Mouse (Mus musculus): ENCODE results near the gene Il3ra. TPM values are rescaled to one million over a fixed set of nuclear protein-coding genes. Genes with fewer than 3 reads are reported as not detected.

Il3ra gene
- polyA plus RNA-seq, 1 experiment = 28.0 TPM

DNA sequence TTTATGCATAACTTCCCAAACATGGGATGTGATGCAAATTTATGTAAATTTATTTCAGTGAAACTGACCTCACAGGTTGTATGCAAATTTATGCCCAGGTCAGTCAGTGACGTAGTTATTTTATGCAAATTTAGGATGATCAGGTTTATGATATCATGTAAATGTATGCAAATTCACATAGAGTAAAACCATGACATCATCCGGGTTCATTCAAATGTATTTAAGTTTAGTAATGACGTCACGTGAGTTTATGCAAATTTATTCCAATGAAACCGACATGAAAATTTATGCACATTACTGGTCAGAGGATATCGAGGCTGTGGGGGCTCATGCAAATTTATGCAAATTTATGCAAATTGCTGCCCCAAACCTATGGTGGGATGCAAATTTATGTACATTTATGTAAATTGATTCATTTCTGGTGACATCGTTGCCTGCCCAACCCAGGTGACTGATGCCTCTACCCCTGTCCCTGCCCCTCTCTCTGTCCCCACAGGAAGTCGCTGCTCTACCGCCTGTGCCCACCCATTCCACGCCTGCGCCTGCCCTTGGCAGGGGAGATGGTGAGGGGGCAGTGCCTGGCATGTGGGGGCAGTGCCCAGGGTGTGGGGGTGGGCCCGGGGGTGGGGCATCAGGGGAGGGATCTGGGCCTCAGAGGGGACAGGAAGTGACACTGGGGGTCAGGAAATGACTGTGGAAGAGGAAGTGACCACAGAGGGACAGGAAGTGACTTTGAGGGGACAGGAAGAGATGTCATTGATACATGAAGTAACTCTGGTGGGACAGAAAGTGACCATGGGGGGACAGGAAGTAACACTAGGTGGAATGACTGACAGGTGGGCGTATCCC, 8.7 kb downstream of the Il3ra start:
- no peaks in the 10 kb centered on the region for H3K4me1 ChIP-seq (ENCODE audit: control insufficient read depth, insufficient read depth, low read length)
- H3K4me3 ChIP-seq (ENCODE audit: insufficient read depth, low read length) = no peak overlapping the region
- no peak for TF ChIP-seq CTCF (IDR thresholded peaks at IDR 0.05; ENCODE audit: borderline replicate concordance, insufficient read depth, low read length)
- no peak for TF ChIP-seq POLR2A (IDR thresholded peaks at IDR 0.05; ENCODE audit: low read depth, low read length)
- H3K27ac ChIP-seq (ENCODE audit: insufficient read depth, low read length) = no peak overlapping the region

DNA sequence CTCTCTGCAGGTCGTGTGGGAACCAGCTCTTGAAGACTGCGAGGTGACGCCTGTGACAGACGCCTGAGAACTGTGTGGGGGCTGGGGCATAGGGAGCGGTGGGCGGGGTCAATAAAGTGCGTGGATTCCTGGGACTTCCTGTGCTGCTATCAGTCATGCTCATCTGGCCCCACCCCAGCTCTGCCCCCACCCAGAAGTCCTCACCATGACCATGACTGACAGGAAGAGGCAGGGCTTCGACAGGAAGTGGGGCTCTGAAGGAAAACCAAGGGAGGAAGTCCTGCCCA, 9.2 kb downstream of the Il3ra start:
- H3K4me1 ChIP-seq (ENCODE audit: control insufficient read depth, insufficient read depth, low read length) = no peaks in the 10 kb centered on the region
- H3K4me3 ChIP-seq (ENCODE audit: insufficient read depth, low read length) = no peak overlapping the region
- TF ChIP-seq POLR2A (IDR thresholded peaks at IDR 0.05; ENCODE audit: low read depth, low read length) = no peak
- TF ChIP-seq CTCF (IDR thresholded peaks at IDR 0.05; ENCODE audit: borderline replicate concordance, insufficient read depth, low read length) = no peak

DNA sequence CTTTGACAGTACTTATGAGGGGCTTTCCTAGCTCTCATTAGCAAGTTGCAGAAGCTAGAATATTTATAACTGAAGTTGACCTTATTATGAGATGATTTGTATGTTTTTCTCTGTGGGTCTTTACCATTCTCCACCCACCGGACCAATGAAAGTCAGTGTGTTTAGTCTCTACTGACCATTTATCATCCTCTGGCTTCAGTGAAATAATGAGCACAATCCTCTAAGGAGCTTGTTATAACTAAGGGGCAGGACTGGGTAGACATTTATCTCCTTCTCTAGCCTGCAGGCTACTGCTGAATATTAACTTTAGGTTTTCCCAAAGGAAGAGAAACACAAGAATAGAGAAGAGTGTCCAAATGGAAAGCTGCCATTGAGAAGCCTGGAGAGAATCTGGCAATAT, 49.5 kb downstream of the Il3ra start:
- H3K4me3 ChIP-seq (ENCODE audit: insufficient read depth, low read length) = no peak overlapping the region
- no peak for TF ChIP-seq POLR2A (IDR thresholded peaks at IDR 0.05; ENCODE audit: low read depth, low read length)
- TF ChIP-seq CTCF (IDR thresholded peaks at IDR 0.05; ENCODE audit: borderline replicate concordance, insufficient read depth, low read length) = no peak
- H3K27ac ChIP-seq (ENCODE audit: insufficient read depth, low read length) = no peak overlapping the region
- H3K4me1 ChIP-seq (ENCODE audit: control insufficient read depth, insufficient read depth, low read length) = no peaks in the 10 kb centered on the region

More for the DNA sequence above, 9.2 kb downstream of the Il3ra start:
- H3K27ac ChIP-seq (ENCODE audit: insufficient read depth, low read length) = no peak overlapping the region

DNA sequence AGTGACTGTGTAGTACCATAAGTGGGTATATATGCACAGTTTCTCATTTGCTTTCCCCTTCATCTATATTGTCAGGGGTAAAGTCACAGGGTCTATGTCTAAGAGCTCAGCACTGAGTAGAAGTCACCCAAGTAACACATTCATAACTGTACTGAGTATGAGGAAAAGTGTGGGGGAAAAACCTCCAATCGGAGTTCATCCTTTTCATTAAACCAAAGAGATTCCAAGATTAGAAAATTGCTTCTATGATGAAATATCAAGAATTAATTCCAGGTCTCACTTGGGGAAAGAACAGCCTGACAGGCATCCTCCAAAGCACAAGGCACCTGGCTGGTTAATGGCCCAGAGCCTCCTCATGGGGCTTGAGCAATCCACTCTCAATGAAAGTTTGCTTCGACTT, 54.9 kb downstream of the Il3ra start, which contains the start of gene Olfr721-ps1:
TSS of gene Olfr721-ps1 (plus strand) at position 301 of the 400 bp plus-strand sequence.
- no peak for TF ChIP-seq POLR2A (IDR thresholded peaks at IDR 0.05; ENCODE audit: low read depth, low read length)
- no peak for TF ChIP-seq CTCF (IDR thresholded peaks at IDR 0.05; ENCODE audit: borderline replicate concordance, insufficient read depth, low read length)
- no peaks in the 10 kb centered on the region for H3K4me1 ChIP-seq (ENCODE audit: control insufficient read depth, insufficient read depth, low read length)
- no peak within 1 kb of the TSS for H3K27ac ChIP-seq (ENCODE audit: insufficient read depth, low read length)
- no peak within 1 kb of the TSS for H3K4me3 ChIP-seq (ENCODE audit: insufficient read depth, low read length)

Other genes with a start within 250 kb of the Il3ra start
- 134 and 135 TPM in 2 replicates for gene Psmd6, start 225.3 kb upstream of the Il3ra start, polyA plus RNA-seq (2011; ENCODE audit: insufficient read length, low read depth, missing spikeins)
- gene Olfr720, start 159.4 kb upstream of the Il3ra start, polyA plus RNA-seq (2011; ENCODE audit: insufficient read length, low read depth, missing spikeins) = not detected in 2 replicates
- gene Olfr31, start 23.4 kb upstream of the Il3ra start, polyA plus RNA-seq (2011; ENCODE audit: insufficient read length, low read depth, missing spikeins) = not detected in 2 replicates
- gene Olfr721-ps1, start 55.0 kb downstream of the Il3ra start, polyA plus RNA-seq (2011; ENCODE audit: insufficient read length, low read depth, missing spikeins) = not detected in 2 replicates

Data from embryonic fibroblast, embryonic 13.5 days (primary cell).